Mouse (Mus musculus): ENCODE measurements around the gene Tasp1. TPM values are rescaled to one million over a fixed set of nuclear protein-coding genes. Genes with fewer than 3 reads are reported as not detected.

Tasp1 gene
- 18.4 and 19.7 TPM in 2 replicates for polyA plus RNA-seq (2015; fragmentation: Nextera tagmentation; extraction: Ambion mirVana)

DNA sequence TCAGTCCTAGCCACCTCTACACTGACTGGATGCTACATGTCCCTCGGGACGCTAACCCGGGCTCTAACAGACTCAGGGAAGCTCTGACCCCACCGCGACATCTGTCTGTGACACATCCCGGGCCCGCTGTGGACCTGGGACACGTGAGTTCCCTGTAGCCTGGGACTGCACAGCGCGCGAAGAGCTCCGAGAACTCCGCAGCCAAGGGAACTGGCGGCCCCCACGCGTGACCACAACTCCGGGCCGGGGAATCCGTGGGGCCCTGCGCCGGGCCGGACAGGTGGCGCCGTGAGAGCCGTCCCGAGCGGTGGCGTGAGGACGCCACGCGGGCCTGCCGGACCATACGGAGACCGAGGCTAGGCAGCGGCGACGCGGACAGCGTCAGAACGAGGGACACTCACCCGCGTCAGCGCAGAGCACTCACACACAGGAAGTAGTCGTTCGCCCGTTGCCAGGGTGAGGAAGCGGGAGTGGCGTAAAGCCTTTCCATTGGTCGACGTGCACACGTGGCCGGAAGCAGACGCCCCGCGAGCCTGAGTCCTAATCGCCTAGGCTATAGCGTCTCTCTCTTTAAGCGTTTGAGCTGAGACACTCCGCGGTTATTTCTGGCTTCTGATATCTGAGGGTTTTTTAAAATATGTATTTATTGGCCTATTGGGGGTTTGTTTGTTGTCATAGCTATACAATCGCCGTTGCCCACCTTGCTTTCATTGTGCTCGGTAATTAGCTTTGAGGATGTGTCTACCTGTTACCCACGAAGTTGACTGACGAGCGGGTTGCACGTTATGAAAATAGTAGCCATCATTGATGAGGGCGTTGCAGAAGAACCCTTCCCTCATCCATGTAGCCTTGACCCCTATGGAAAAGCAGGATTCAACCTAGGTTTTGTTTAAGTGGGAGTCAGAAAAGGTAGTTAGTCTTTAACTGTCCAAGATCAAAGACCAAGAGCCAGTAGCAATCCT is at the start of gene Tasp1:
TSS of gene Tasp1 (minus strand) at position 453 of the 962 bp plus-strand sequence.
- peak; percentile 91 for DNase-seq
- Histone ChIP-seq H3K27me3 (peaks cover 9% of the 10 kb centered on the region), H3K9ac (peak within 1 kb of the TSS; percentile 96), H3K36me3 (no peaks in the 10 kb centered on the region), H3K4me1 (replicated peaks) (peaks cover 40% of the 10 kb centered on the region), H3K27ac (peak within 1 kb of the TSS; percentile 93), H3K9me3 (replicated peaks) (no peaks in the 10 kb centered on the region), H3K4me3 (replicated peaks) (peak within 1 kb of the TSS; percentile 92), H3K4me2 (peak within 1 kb of the TSS; percentile 90)
- WGBS (ENCODE audit: insufficient replicate concordance): 2% methylated on average over 68 of the region's 68 CpGs
- ATAC-seq (ENCODE audit: low read depth): peak; percentile 100

DNA sequence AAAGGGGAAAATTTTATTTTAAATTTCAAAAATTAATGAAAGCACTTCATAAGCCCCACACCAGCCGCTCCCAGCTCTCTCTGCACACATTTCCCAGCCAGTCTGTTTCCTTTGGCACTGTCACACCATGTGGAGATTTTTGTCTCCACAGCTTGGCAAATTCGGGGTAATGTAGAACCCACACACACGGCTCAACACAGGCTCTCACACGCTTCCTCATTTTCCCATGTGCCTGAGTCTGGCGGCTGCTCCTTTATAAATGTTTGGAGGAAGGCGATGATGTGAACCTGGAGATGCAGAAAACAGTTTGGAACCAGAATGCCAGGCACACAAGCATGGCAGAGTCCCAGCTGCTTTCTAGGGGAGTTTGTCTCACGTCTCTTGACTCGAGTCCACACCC is 47.2 kb upstream of the Tasp1 start:
- Histone ChIP-seq H3K4me2 (no peak overlapping the region), H3K9me3 (replicated peaks) (no peaks in the 10 kb centered on the region), H3K9ac (no peak overlapping the region), H3K4me3 (replicated peaks) (no peak overlapping the region), H3K27ac (no peak overlapping the region), H3K36me3 (no peaks in the 10 kb centered on the region), H3K4me1 (replicated peaks) (no peaks in the 10 kb centered on the region), H3K27me3 (no peaks in the 10 kb centered on the region)
- 68% methylated on average over 8 of the region's 8 CpGs for WGBS (ENCODE audit: insufficient replicate concordance)
- DNase-seq (no peak), ATAC-seq (ENCODE audit: low read depth) (no peak)

DNA sequence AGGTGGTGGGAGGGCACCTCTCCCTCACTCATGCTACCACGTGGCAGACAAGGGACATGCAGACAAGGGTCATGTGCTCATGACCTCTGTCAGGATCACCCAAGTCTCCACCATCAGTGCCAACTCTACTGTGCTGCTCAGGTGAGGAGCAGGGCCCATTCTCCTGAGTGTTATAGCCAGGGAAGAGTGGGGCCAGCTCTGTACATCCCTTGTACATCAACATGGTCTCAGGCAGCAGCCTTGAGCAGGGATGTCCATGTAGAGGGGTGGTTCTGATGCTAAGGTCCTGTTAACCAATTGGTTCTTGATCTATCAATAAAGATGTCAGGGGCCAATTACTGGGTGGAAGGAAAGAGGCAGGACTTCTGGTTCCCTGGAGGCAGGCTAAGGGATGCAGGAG is 42.3 kb upstream of the Tasp1 start:
- 20% methylated on average over 1 of the region's 1 CpGs for WGBS (ENCODE audit: insufficient replicate concordance)
- ATAC-seq (ENCODE audit: low read depth): 0 out of 2 replicates have a peak, but pooled peaks have one; percentile 12
- Histone ChIP-seq H3K4me1 (replicated peaks) (no peaks in the 10 kb centered on the region), H3K27me3 (0 out of 2 replicates have a peak, but pooled peaks cover 1% of the 10 kb centered on the region), H3K27ac (no peak overlapping the region), H3K9ac (no peak overlapping the region), H3K36me3 (no peaks in the 10 kb centered on the region), H3K4me3 (replicated peaks) (no peak overlapping the region), H3K9me3 (replicated peaks) (no peaks in the 10 kb centered on the region), H3K4me2 (no peak overlapping the region)
- no peak for DNase-seq

DNA sequence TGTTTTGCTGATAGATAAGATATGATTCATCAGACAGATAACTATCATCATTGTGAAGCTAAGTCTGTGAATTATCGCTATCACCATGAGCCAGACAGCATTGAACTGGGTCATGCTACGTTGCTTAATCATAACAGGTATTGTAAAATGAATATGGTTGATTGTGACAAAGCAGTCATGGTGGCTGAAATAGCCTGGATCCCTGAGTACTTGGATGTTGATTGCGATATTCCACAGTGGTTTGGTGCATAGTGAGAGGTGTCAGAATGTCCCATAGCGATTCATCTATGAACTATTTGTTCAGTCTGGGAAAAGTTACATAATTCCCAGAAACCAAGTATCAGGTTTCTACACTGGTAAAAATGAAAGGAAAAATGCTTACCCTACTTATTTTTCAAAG is 41.0 kb upstream of the Tasp1 start:
- no peak overlapping the region for H3K27ac ChIP-seq
- no peak overlapping the region for H3K4me2 ChIP-seq
- H3K36me3 ChIP-seq: no peaks in the 10 kb centered on the region
- DNase-seq (no peak), ATAC-seq (ENCODE audit: low read depth) (no peak)
- H3K9me3 ChIP-seq (replicated peaks): no peaks in the 10 kb centered on the region
- no peak overlapping the region for H3K4me3 ChIP-seq (replicated peaks)
- 0 out of 2 replicates have a peak, but pooled peaks cover 3% of the 10 kb centered on the region for H3K27me3 ChIP-seq
- H3K4me1 ChIP-seq (replicated peaks): no peaks in the 10 kb centered on the region
- 68% methylated on average over 4 of the region's 4 CpGs for WGBS (ENCODE audit: insufficient replicate concordance)
- no peak overlapping the region for H3K9ac ChIP-seq

DNA sequence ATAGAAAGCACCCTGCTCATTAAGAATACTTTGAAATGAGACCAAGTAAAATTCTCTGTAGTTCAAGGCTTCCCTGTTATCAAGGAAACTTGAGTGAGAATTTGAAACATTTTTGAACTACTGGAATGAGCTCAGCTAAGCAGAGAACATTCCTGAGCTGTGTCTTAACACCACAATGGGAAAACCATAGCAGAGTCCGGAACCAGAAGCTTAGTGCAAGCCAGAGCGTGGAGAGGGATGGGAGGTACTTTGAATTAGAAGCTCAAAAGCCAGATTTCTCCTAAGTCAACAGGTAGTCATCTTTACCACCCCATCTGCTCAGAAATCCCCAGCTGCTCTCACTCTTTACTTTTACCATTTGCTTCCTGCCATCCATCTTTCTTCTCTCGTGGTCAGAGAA is 38.3 kb upstream of the Tasp1 start:
- Histone ChIP-seq H3K36me3 (no peaks in the 10 kb centered on the region), H3K4me1 (replicated peaks) (peaks cover 10% of the 10 kb centered on the region), H3K9ac (no peak overlapping the region), H3K27me3 (0 out of 2 replicates have a peak, but pooled peaks cover 3% of the 10 kb centered on the region), H3K27ac (no peak overlapping the region), H3K4me2 (no peak overlapping the region), H3K4me3 (replicated peaks) (no peak overlapping the region), H3K9me3 (replicated peaks) (no peaks in the 10 kb centered on the region)
- DNase-seq: no peak
- ATAC-seq (ENCODE audit: low read depth): no peak
- WGBS (ENCODE audit: insufficient replicate concordance): 55% methylated on average over 3 of the region's 3 CpGs

DNA sequence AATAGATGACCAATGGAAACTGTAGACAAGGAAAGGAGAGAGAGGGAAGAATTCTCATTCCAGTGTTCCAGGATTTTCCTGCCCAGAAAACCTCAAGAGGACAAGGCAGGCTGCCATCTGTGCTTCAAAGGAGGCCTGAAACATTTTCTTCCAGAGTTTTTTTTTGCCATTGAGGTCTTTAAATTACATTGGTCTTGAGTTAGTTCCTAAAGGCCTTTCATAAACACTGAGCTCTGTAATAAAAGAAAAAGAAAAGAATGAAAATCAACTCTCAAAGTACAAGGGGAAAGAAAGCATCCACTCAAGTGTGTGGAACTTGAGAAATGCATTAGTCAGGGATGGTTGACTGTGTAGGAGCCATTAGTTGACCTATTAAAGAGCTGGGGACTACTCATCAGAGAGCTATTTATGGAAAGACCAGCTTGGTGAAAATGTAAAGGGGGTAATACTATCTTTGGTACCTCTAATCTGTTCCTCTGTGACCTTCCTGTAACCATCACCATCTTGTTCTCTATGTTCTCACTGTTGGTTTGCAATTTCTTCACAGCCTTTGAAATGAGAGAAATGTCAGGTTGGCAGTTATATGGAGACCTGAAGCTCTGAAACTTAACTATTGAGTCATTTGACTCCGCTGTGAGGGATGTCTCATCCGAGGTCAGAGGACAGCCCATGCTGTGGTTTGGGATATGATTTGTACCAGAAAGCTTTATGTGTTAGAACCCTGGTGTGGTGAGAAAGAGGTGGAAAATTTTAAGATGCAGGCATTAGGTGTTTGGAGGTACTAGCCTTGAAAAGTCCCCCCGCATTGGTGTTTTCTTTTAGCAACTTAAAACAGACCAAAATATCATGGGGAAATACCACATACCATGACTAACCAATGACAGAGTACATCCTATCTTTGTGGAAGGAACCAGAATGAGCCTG is 34.2 kb upstream of the Tasp1 start:
- 68% methylated on average over 3 of the region's 3 CpGs for WGBS (ENCODE audit: insufficient replicate concordance)
- ATAC-seq (ENCODE audit: low read depth) (no peak), DNase-seq (no peak)
- Histone ChIP-seq H3K9ac (no peak overlapping the region), H3K4me1 (replicated peaks) (peaks cover 36% of the 10 kb centered on the region), H3K4me3 (replicated peaks) (no peak overlapping the region), H3K27ac (no peak overlapping the region), H3K27me3 (0 out of 2 replicates have a peak, but pooled peaks cover 3% of the 10 kb centered on the region), H3K4me2 (no peak overlapping the region), H3K36me3 (no peaks in the 10 kb centered on the region), H3K9me3 (replicated peaks) (no peaks in the 10 kb centered on the region)

DNA sequence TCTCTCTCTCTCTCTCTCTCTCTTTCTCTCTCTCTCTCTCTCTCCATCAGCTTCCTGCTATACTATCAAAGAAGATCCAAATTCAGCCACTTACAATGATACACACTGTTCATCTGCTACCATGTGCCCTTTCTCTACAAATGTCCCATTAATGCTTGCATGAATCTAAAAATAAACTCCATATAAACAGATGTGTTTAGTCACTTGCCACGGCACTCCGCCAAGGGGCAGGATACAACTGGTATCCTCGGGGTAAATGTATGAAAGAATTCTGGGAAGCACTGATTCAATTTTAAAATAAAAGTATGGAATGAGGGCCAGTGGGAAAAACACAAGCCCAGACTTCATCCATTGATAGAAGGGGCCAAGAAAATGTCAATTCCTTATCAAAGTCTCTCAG is 33.4 kb upstream of the Tasp1 start:
- DNase-seq (no peak), ATAC-seq (ENCODE audit: low read depth) (no peak)
- Histone ChIP-seq H3K4me3 (replicated peaks) (no peak overlapping the region), H3K27me3 (0 out of 2 replicates have a peak, but pooled peaks cover 3% of the 10 kb centered on the region), H3K4me1 (replicated peaks) (peaks cover 38% of the 10 kb centered on the region), H3K4me2 (no peak overlapping the region), H3K9me3 (replicated peaks) (no peaks in the 10 kb centered on the region), H3K27ac (no peak overlapping the region), H3K36me3 (no peaks in the 10 kb centered on the region), H3K9ac (no peak overlapping the region)
- 81% methylated on average over 3 of the region's 3 CpGs for WGBS (ENCODE audit: insufficient replicate concordance)

DNA sequence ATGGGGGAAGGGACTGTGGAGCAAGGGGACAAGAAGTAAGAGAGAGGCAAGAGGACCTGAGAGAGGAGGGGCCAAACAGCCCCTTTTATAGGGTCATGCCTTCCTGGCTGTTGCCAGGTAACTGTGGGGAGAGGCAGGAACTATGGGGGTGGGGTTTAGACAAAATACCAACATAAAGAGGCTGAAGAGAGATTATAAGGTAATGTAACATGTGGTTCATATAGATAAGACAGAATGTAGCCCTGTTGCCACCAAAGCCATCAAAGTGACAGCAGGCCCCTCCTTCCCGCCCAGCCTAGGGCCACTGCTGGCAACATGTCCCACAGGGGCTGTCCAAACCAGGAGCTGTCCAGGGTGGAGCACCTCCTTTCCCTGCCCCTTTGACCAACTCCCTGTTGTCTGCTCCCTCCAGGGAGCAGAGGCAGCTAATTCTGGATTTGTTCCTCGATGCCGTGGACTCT is 30.6 kb upstream of the Tasp1 start:
- WGBS (ENCODE audit: insufficient replicate concordance): 27% methylated on average over 3 of the region's 3 CpGs
- DNase-seq: peak; percentile 83
- H3K4me2 ChIP-seq: peak overlapping the region; percentile 50

DNA sequence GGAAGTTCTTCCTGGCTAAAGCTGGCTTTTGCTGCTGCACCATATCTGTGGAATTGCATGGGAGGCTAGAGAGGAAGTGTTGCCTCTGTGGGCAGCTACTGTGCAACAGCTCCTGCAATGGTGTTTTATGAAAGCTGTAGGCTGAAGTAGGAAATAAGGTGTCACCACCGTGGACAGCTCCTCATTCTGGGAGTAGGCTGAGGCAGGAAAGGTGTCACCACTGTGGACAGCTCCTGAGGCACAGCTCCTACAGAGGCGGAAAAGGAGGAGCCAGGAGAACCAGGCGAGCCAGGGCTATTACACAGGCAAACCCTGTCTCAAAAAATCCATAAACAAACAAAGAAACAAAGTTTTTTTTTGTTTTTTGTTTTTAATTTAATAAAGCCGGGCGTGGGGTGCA is 29.4 kb upstream of the Tasp1 start:
- peaks cover 38% of the 10 kb centered on the region for H3K4me1 ChIP-seq (replicated peaks)
- no peak overlapping the region for H3K27ac ChIP-seq
- DNase-seq: no peak

More for the DNA sequence above, 30.6 kb upstream of the Tasp1 start:
- H3K4me1 ChIP-seq (replicated peaks): peaks cover 38% of the 10 kb centered on the region
- peak overlapping the region; percentile 7; the same call in 1 of the 2 replicates for H3K4me3 ChIP-seq (replicated peaks)
- H3K36me3 ChIP-seq: no peaks in the 10 kb centered on the region
- ATAC-seq (ENCODE audit: low read depth): peak; percentile 99
- H3K27me3 ChIP-seq: no peaks in the 10 kb centered on the region
- no peaks in the 10 kb centered on the region for H3K9me3 ChIP-seq (replicated peaks)
- peak overlapping the region; percentile 51; the same call in 1 of the 2 replicates for H3K9ac ChIP-seq
- peak overlapping the region; percentile 89 for H3K27ac ChIP-seq

DNA sequence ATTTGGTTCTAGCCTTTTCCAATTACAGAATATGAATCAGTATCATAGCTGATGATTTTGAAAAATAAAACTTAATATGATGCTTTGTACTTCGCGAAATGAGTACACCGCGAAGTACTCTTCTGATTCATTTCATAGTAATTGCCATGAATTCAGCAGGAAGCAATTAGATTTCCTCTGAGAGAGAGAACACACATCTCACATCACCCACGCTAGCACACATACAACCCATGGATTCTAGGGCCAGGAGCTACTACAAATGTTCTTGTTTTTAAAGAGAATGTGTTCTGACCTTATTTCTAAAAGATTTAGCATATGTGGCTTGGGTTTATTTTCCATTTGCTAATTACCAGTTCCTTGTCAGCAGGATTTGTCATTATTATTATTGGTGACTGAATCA is 26.8 kb upstream of the Tasp1 start:
- no peaks in the 10 kb centered on the region for H3K36me3 ChIP-seq
- WGBS (ENCODE audit: insufficient replicate concordance): 83% methylated on average over 5 of the region's 5 CpGs
- ATAC-seq (ENCODE audit: low read depth): no peak

More for the DNA sequence above, 29.4 kb upstream of the Tasp1 start:
- Histone ChIP-seq H3K9ac (no peak overlapping the region), H3K9me3 (replicated peaks) (no peaks in the 10 kb centered on the region), H3K36me3 (no peaks in the 10 kb centered on the region), H3K4me2 (no peak overlapping the region), H3K4me3 (replicated peaks) (no peak overlapping the region), H3K27me3 (no peaks in the 10 kb centered on the region)
- WGBS (ENCODE audit: insufficient replicate concordance): 80% methylated on average over 5 of the region's 5 CpGs
- no peak for ATAC-seq (ENCODE audit: low read depth)

DNA sequence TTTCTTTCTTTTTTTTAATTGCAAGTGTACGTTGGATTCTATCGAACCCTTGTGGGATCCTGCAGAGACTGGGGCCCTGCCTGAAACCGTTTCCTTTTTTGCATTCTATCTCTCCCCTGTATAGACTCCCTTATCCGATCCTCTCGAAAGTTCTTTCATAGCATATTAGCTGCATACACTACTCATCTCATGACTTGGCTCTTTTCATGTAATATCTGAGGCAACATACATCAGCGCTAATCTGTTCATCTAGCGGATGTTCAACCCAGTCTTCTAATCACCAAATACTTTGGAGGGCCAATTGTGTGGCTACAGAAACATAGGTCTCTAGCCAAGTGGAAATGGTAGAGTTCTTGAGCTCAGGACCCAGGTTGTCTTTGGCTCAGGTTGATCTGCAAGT is 17.6 kb upstream of the Tasp1 start:
- H3K4me1 ChIP-seq (replicated peaks): peaks cover 17% of the 10 kb centered on the region
- ATAC-seq (ENCODE audit: low read depth): peak; percentile 47
- H3K4me3 ChIP-seq (replicated peaks): no peak overlapping the region
- no peak overlapping the region for H3K9ac ChIP-seq
- no peaks in the 10 kb centered on the region for H3K9me3 ChIP-seq (replicated peaks)
- no peaks in the 10 kb centered on the region for H3K27me3 ChIP-seq
- H3K36me3 ChIP-seq: no peaks in the 10 kb centered on the region
- H3K4me2 ChIP-seq: no peak overlapping the region
- WGBS (ENCODE audit: insufficient replicate concordance): 64% methylated on average over 7 of the region's 7 CpGs
- H3K27ac ChIP-seq: no peak overlapping the region
- no peak for DNase-seq

More for the DNA sequence above, 26.8 kb upstream of the Tasp1 start:
- H3K4me1 ChIP-seq (replicated peaks): peaks cover 27% of the 10 kb centered on the region
- no peaks in the 10 kb centered on the region for H3K27me3 ChIP-seq
- H3K9me3 ChIP-seq (replicated peaks): no peaks in the 10 kb centered on the region
- no peak overlapping the region for H3K27ac ChIP-seq
- no peak overlapping the region for H3K4me3 ChIP-seq (replicated peaks)
- DNase-seq: no peak
- no peak overlapping the region for H3K9ac ChIP-seq
- no peak overlapping the region for H3K4me2 ChIP-seq

Data from liver, embryonic 13.5 days (tissue).